Mouse (Mus musculus): ENCODE results near the gene Pnpla1.

GRCm38 (mm10) chr17:28922096-28922495 is 63.9 kb downstream of the Pnpla1 start:
- TF ChIP-seq CHD1 (IDR thresholded peaks at IDR 0.05; ENCODE audit: low read depth, low read length) (no peak), CTCF (conservative IDR thresholded peaks at IDR 0.05 in 1 of 2, IDR thresholded peaks at IDR 0.05 in 1 of 2; ENCODE audit: low read depth in 2 of 2, low read length in 2 of 2) (no peak), EP300 (IDR thresholded peaks at IDR 0.05; ENCODE audit: low read length) (no peak), TBP (conservative IDR thresholded peaks at IDR 0.05; ENCODE audit: low read depth, low read length) (no peak), USF1 (IDR thresholded peaks at IDR 0.05; ENCODE audit: low read depth, low read length) (no peak), PAX5 (IDR thresholded peaks at IDR 0.05; ENCODE audit: low read length) (no peak), MXI1 (IDR thresholded peaks at IDR 0.05; ENCODE audit: low read depth, low read length) (no peak), POLR2A (IDR thresholded peaks at IDR 0.05; ENCODE audit: low read depth, low read length) (no peak), JUND (conservative IDR thresholded peaks at IDR 0.05; ENCODE audit: low read depth, low read length) (no peak), MAFK (IDR thresholded peaks at IDR 0.05; ENCODE audit: insufficient replicate concordance, low read length) (no peak), HCFC1 (IDR thresholded peaks at IDR 0.05; ENCODE audit: low read depth, low read length) (no peak), E2F4 (IDR thresholded peaks at IDR 0.05; ENCODE audit: insufficient replicate concordance, low read depth, low read length) (no peak), POLR2AphosphoS2 (IDR thresholded peaks at IDR 0.05; ENCODE audit: low read depth, low read length) (no peak)

Data from CH12.LX (cell line).